ENCODE assay signal across 23 mouse cellular contexts in genomic region chr16:97904035-97904434, GRCm38 (mm10). TPM values are rescaled to one million over a fixed set of nuclear protein-coding genes. Genes with fewer than 3 reads are reported as not detected.
DNase-seq lines count a peak whose midpoint lies in the region; ATAC-seq and TF ChIP-seq lines count a peak whose summit lies in the region.
"Had no signal": no experiment of that assay in that cellular context is flagged by ENCODE, and none has a peak within 500 bp of the region (broad histone marks: within the 10 kb centered on the region; RNA-seq: fewer than 3 reads in every experiment).

No protein-coding gene starts in this region.

- H3K9ac ChIP-seq in heart, adult 2 months (ENCODE audit: low read depth, low read length): no peak overlapping the region
- H3K9ac ChIP-seq in heart, embryonic 11.5 days (ENCODE audit: low read depth, low read length): no peak overlapping the region
- no peak overlapping the region for H3K9ac ChIP-seq in liver, embryonic 12.5 days
- H3K9ac ChIP-seq in MEL (ENCODE audit: control insufficient read depth, low read depth, low read length, poor library complexity, severe bottlenecking): no peak overlapping the region

- H3K36me3 ChIP-seq in heart, adult 2 months (ENCODE audit: control insufficient read depth, insufficient read depth, low read length): peaks cover 12% of the 10 kb centered on the region
- H3K36me3 ChIP-seq in heart, embryonic 11.5 days (ENCODE audit: control insufficient read depth, insufficient read depth, low read length): no peaks in the 10 kb centered on the region
- H3K36me3 ChIP-seq in liver, embryonic 12.5 days: no peaks in the 10 kb centered on the region
- peaks cover 0 to 28% of the 10 kb centered on the region in 2 experiments; a peak in 2 of 4 replicates for H3K36me3 ChIP-seq in MEL (ENCODE audit: control insufficient read depth in 1 of 2, insufficient read depth in 2 of 2, low read length in 2 of 2)

- H3K79me2 ChIP-seq in heart, adult 2 months (replicated peaks; ENCODE audit: control insufficient read depth, insufficient read depth, low read length): peaks cover 2% of the 10 kb centered on the region; the same call in 1 of the 2 replicates
- no peaks in the 10 kb centered on the region for H3K79me2 ChIP-seq in MEL (ENCODE audit: control insufficient read depth, insufficient read depth, low read length, poor library complexity)

- H3K27me3 ChIP-seq in heart, adult 2 months (ENCODE audit: control insufficient read depth, insufficient read depth, low read length): no peaks in the 10 kb centered on the region
- H3K27me3 ChIP-seq in heart, embryonic 11.5 days (ENCODE audit: control insufficient read depth, insufficient read depth, low read length): no peaks in the 10 kb centered on the region
- no peaks in the 10 kb centered on the region for H3K27me3 ChIP-seq in liver, embryonic 12.5 days (replicated peaks)
- H3K27me3 ChIP-seq in MEL (ENCODE audit: control insufficient read depth in 1 of 2, insufficient read depth in 2 of 2, low read length in 2 of 2): no peaks in the 10 kb centered on the region
- H3K27me3 ChIP-seq: CH12.LX, Patski had no signal

- TF ChIP-seq EP300 in heart, adult 2 months (IDR thresholded peaks at IDR 0.05; ENCODE audit: insufficient read depth, low read depth, low read length): no peak
- TF ChIP-seq EP300 in MEL (IDR thresholded peaks at IDR 0.05; ENCODE audit: low read depth in 1 of 2, low read length in 2 of 2): no peak; a peak in 1 of 4 replicates

- no peak overlapping the region for H3K4me3 ChIP-seq in gastrocnemius, adult 2 months
- H3K4me3 ChIP-seq in heart, adult 2 months: no peak overlapping the region
- H3K4me3 ChIP-seq in heart, embryonic 11.5 days (ENCODE audit: low read depth, low read length): no peak overlapping the region
- H3K4me3 ChIP-seq in liver, embryonic 12.5 days: no peak overlapping the region
- no peak overlapping the region for H3K4me3 ChIP-seq in MEL (ENCODE audit: control insufficient read depth in 1 of 2, insufficient read depth in 1 of 2, low read depth in 2 of 2, low read length in 2 of 2)

- no peak overlapping the region for H3K4me2 ChIP-seq in heart, embryonic 11.5 days
- H3K4me2 ChIP-seq in liver, embryonic 12.5 days: no peak overlapping the region

- WGBS in heart, adult 2 months: 55% methylated on average over 3 of the region's 3 CpGs
- WGBS in heart, embryonic 11.5 days (ENCODE audit: insufficient replicate concordance): 42% methylated on average over 3 of the region's 3 CpGs
- WGBS in liver, embryonic 12.5 days (ENCODE audit: insufficient replicate concordance): 30% methylated on average over 3 of the region's 3 CpGs

- peaks cover 8% of the 10 kb centered on the region for H3K4me1 ChIP-seq in heart, adult 2 months (ENCODE audit: control insufficient read depth, insufficient read depth, low read length)
- H3K4me1 ChIP-seq in heart, embryonic 11.5 days (ENCODE audit: control insufficient read depth, insufficient read depth, low read length): 0 out of 2 replicates have a peak, but pooled peaks cover 4% of the 10 kb centered on the region
- H3K4me1 ChIP-seq in liver, embryonic 12.5 days: peaks cover 33% of the 10 kb centered on the region
- H3K4me1 ChIP-seq in MEL (ENCODE audit: control insufficient read depth in 1 of 2, insufficient read depth in 2 of 2, low read length in 2 of 2): peaks cover 17 to 28% of the 10 kb centered on the region in 2 experiments

- TF ChIP-seq POLR2A in heart, adult 2 months (IDR thresholded peaks at IDR 0.05; ENCODE audit: insufficient read depth, low read depth, low read length): no peak
- no peak for TF ChIP-seq POLR2A in MEL (IDR thresholded peaks at IDR 0.05; ENCODE audit: control insufficient read depth in 1 of 2, insufficient read depth in 1 of 2, low read depth in 1 of 2, low read length in 2 of 2, poor library complexity in 1 of 2)

- no peak for DNase-seq in gastrocnemius, adult 2 months
- DNase-seq in gastrocnemius, postnatal 14 days: no peak
- DNase-seq in heart, adult 2 months: no peak
- DNase-seq in liver (no peak), MEL (ENCODE audit: low read depth, low spot score) (no peak)
- DNase-seq in kidney, postnatal 36 days: no peak
- DNase-seq: adrenal gland, adult 2 months; adrenal gland, adult 8-10 months; adrenal gland, postnatal 10 days; adrenal gland, postnatal 14 days; adrenal gland, postnatal 25 days; adrenal gland, postnatal 36 days; B cell, adult 2 months; cerebellum, adult 11 months; cerebellum, adult 11-12 months; cerebellum, adult 18-20 months had no signal

- H3K27ac ChIP-seq in gastrocnemius, adult 2 months: peak overlapping the region; percentile 74
- peak overlapping the region; percentile 55; the same call in 1 of the 2 replicates for H3K27ac ChIP-seq in heart, adult 2 months
- no peak overlapping the region for H3K27ac ChIP-seq in heart, embryonic 11.5 days (ENCODE audit: low read depth, low read length)
- H3K27ac ChIP-seq in liver, embryonic 12.5 days: no peak overlapping the region
- H3K27ac ChIP-seq in MEL (ENCODE audit: control insufficient read depth, low read depth, low read length): no peak overlapping the region

- TF ChIP-seq CTCF in gastrocnemius, adult 2 months (IDR thresholded peaks at IDR 0.05): no peak
- no peak for TF ChIP-seq CTCF in heart, adult 2 months (IDR thresholded peaks at IDR 0.05)
- no peak for TF ChIP-seq CTCF in MEL (IDR thresholded peaks at IDR 0.05 in 2 of 3, conservative IDR thresholded peaks at IDR 0.05 in 1 of 3; ENCODE audit: control insufficient read depth in 1 of 3, insufficient read depth in 1 of 3, low read depth in 2 of 3, low read length in 3 of 3, poor library complexity in 1 of 3, severe bottlenecking in 1 of 3)

- no peaks in the 10 kb centered on the region for H3K9me3 ChIP-seq in heart, embryonic 11.5 days (replicated peaks; ENCODE audit: control insufficient read depth, low read length)
- H3K9me3 ChIP-seq in liver, embryonic 12.5 days (replicated peaks): no peaks in the 10 kb centered on the region
- no peaks in the 10 kb centered on the region for H3K9me3 ChIP-seq in MEL (replicated peaks; ENCODE audit: insufficient read depth, low read length)
- H3K9me3 ChIP-seq: G1E had no signal

- no peak for TF ChIP-seq RAD21 in MEL (IDR thresholded peaks at IDR 0.05; ENCODE audit: low read depth, low read length)

- no peak for ATAC-seq in heart, embryonic 11.5 days (replicated peaks; ENCODE audit: insufficient number of reproducible peaks, low FRiP score, low TSS enrichment)
- 0 out of 2 replicates have a peak, but pooled peaks have one; percentile 3 for ATAC-seq in liver, embryonic 12.5 days
- ATAC-seq: activated CD4-positive, CD25-positive, alpha-beta regulatory T cell, adult 4 months; CD4-positive, CD25-positive, alpha-beta regulatory T cell, adult 4 months; Patski had no signal

- intact Hi-C loops in gastrocnemius, adult 2 months (cut with DNase I): no loop called here
- intact Hi-C loops in gastrocnemius, postnatal 14 days (cut with DNase I; ENCODE audit: low total_unique reads): no loop called here
- intact Hi-C loops in heart, adult 2 months (cut with DNase I): no loop called here

TF ChIP-seq in MEL, 35 proteins besides CTCF, POLR2A, EP300 and RAD21 (continues in another document):
- TF ChIP-seq GATA1 (IDR thresholded peaks at IDR 0.05; ENCODE audit: low read depth, low read length) (peak; percentile 60; the same call in 1 of the 2 replicates), BHLHE40 (IDR thresholded peaks at IDR 0.05; ENCODE audit: borderline replicate concordance, low read depth, low read length) (no peak), USF2 (IDR thresholded peaks at IDR 0.05; ENCODE audit: borderline replicate concordance in 1 of 2, insufficient read depth in 1 of 2, low read depth in 1 of 2, low read length in 2 of 2) (no peak), USF1 (IDR thresholded peaks at IDR 0.05; ENCODE audit: low read depth, low read length) (no peak), UBTF (IDR thresholded peaks at IDR 0.05; ENCODE audit: borderline replicate concordance, insufficient read depth, low read depth, low read length) (no peak), HCFC1 (IDR thresholded peaks at IDR 0.05; ENCODE audit: low read depth, low read length) (no peak), ZNF384 (IDR thresholded peaks at IDR 0.05; ENCODE audit: low read depth, low read length) (no peak), TAL1 (IDR thresholded peaks at IDR 0.05; ENCODE audit: low read length) (no peak), RCOR1 (IDR thresholded peaks at IDR 0.05; ENCODE audit: low read depth, low read length) (peak; percentile 77)

RNA-seq across cellular contexts. Expression of gene Prdm15, which starts 52.4 kb away (rescaled TPM):
- 10 to 100 TPM in 1 of 2 experiments, 1 to 10 TPM in 1; 6.7 to 10.2 TPM for total RNA-seq in gastrocnemius, adult 2 months (2021)
- 1 to 10 TPM; 3.7 to 5.9 TPM for total RNA-seq in gastrocnemius, postnatal 14 days (2021)
- total RNA-seq in heart, adult 2 months (2021): 1 to 10 TPM; 4.8 to 6.1 TPM
- 4.6 and 7.0 TPM in 2 replicates for polyA plus RNA-seq in heart, adult 2 months (2012; rRNA removed)
- 6.2 and 7.9 TPM in 2 replicates for polyA plus RNA-seq in heart, embryonic 11.5 days (2014; fragmentation: Nextera tagmentation; extraction: Ambion mirVana)
- 6.4 TPM in 2 replicates for polyA plus RNA-seq in liver, embryonic 12.5 days (2016; fragmentation: Nextera tagmentation; extraction: Ambion mirVana)
- total RNA-seq in MEL (2012; rRNA removed): 10.6 and 12.0 TPM in 2 replicates
- 10 to 100 TPM in 1 of 2 experiments, not detected in 1; 10.7 TPM for polyA plus RNA-seq in MEL (2012; ENCODE audit: insufficient read depth in 1 of 2, insufficient read length in 2 of 2, low read depth in 1 of 2, low replicate concordance in 2 of 2, missing spikeins in 1 of 2)

RNA-seq across cellular contexts. Expression of gene C2cd2, which starts 58.4 kb away (rescaled TPM):
- 100 to 1,000 TPM; 203 to 277 TPM for total RNA-seq in gastrocnemius, adult 2 months (2021)
- 100 to 1,000 TPM in 1 of 2 experiments, 10 to 100 TPM in 1; 83.9 to 109 TPM for total RNA-seq in gastrocnemius, postnatal 14 days (2021)
- total RNA-seq in heart, adult 2 months (2021): 10 to 100 TPM; 19.7 to 26.6 TPM
- 8.0 and 8.2 TPM in 2 replicates for polyA plus RNA-seq in heart, adult 2 months (2012; rRNA removed)
- polyA plus RNA-seq in heart, embryonic 11.5 days (2014; fragmentation: Nextera tagmentation; extraction: Ambion mirVana): 14.6 and 16.2 TPM in 2 replicates
- polyA plus RNA-seq in liver, embryonic 12.5 days (2016; fragmentation: Nextera tagmentation; extraction: Ambion mirVana): 8.8 and 10.0 TPM in 2 replicates
- total RNA-seq in MEL (2012; rRNA removed): 8.9 and 12.4 TPM in 2 replicates
- polyA plus RNA-seq in MEL (2012; ENCODE audit: insufficient read depth in 1 of 2, insufficient read length in 2 of 2, low read depth in 1 of 2, low replicate concordance in 2 of 2, missing spikeins in 1 of 2): 10 to 100 TPM in 1 of 2 experiments, not detected in 1; 20.7 TPM

RNA-seq across cellular contexts. Expression of gene Zbtb21, which starts 58.4 kb away (rescaled TPM):
- 1 to 10 TPM; 7.4 to 9.1 TPM for total RNA-seq in gastrocnemius, adult 2 months (2021)
- 1 to 10 TPM; 7.7 to 7.8 TPM for total RNA-seq in gastrocnemius, postnatal 14 days (2021)
- total RNA-seq in heart, adult 2 months (2021): 10 to 100 TPM; 10.4 to 12.3 TPM
- 7.6 and 11.9 TPM in 2 replicates for polyA plus RNA-seq in heart, adult 2 months (2012; rRNA removed)
- polyA plus RNA-seq in heart, embryonic 11.5 days (2014; fragmentation: Nextera tagmentation; extraction: Ambion mirVana): 10.4 and 11.2 TPM in 2 replicates
- polyA plus RNA-seq in liver, embryonic 12.5 days (2016; fragmentation: Nextera tagmentation; extraction: Ambion mirVana): 5.0 and 5.1 TPM in 2 replicates
- 7.3 and 9.4 TPM in 2 replicates for total RNA-seq in MEL (2012; rRNA removed)
- polyA plus RNA-seq in MEL (2012; ENCODE audit: insufficient read depth in 1 of 2, insufficient read length in 2 of 2, low read depth in 1 of 2, low replicate concordance in 2 of 2, missing spikeins in 1 of 2): 1 to 10 TPM in 1 of 2 experiments, not detected in 1; 9.6 TPM

Comparison
In these comparisons a context has a peak if more than half of its experiments do, and no peak if none do; other contexts are left out.
1. H3K27ac ChIP-seq: peak in gastrocnemius, adult 2 months (single experiment) and heart, adult 2 months (single experiment); none in heart, embryonic 11.5 days (single experiment), liver, embryonic 12.5 days (single experiment) and MEL (single experiment).